Mouse (Mus musculus): ENCODE measurements around the gene Ube2j1. TPM values are rescaled to one million over a fixed set of nuclear protein-coding genes. Genes with fewer than 3 reads are reported as not detected.

Gene Ube2j1
- total RNA-seq, 2 experiments from 2014 or later, result 102 to 110 TPM

DNA sequence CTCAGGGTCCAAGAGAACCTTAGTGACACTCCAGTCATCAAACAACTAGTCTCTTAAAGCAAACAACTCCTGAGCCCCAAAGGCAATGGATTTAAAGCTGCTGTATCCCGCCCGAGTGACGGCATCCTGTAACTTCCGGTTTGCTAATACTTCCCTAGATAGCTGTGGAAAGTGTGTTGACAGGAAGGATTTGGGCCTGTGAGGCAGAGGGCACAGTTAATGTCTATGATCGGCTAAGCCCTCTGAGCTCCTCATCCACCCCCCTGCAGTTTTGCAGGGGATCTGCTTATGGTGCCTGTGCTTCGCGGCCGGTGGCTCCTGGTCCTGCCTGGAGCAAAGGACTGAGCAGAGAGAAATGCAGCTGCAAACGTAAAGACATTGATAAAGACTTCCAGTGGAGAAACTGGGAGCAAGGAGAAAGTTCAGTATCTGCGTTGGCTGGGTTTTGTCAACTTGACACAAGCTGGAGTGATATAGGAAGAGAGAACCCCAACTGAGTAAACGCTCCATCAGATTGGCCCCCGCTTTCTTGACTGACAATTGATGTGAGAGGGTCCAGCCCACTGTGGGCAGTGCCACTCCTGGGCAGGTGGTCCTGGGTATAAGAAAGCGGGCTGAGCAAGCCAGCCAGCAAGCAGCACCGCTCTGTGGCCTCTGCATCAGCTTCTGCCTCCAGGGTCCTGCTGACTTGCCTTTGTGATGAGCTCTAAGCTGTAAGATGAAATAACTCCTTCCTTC, 35.2 kb downstream of the Ube2j1 start:
- intact Hi-C loops (cut with DNase I), result loop anchor here (5.0 kb wide), 1 partner anchor 46 kb away; no protein-coding TSS in a partner anchor
- DNase-seq (ENCODE audit: low spot score in 2 of 2), result no peak

DNA sequence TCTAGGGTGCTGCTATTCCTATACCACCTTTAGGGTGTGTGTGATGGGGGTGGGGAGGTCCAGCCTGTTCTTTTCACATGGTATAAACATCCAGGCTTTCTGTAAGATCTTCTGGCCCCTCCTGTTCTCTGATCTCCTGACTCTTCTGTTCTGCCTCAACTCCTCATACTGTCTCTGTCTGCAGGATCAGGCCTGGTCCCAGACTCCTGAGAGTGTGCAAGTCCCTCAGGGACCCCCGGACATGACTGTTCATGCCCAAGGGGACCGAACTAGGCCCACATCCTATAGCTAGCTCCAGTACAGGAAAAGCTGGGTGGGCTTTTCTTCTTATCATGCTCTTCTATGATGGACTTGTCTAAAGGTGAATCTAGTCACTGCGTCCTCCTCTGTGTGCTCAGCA, 36.1 kb downstream of the Ube2j1 start:
- intact Hi-C loops (cut with DNase I), result loop anchor here (5.0 kb wide), 1 partner anchor 45 kb away; no protein-coding TSS in a partner anchor
- no peak for DNase-seq (ENCODE audit: low spot score in 2 of 2)

GRCm38 (mm10) chr4:33067826-33068225, 36.6 kb downstream of the Ube2j1 start:
- intact Hi-C loops (cut with DNase I), result loop anchor here (5.0 kb wide), 1 partner anchor 44 kb away; no protein-coding TSS in a partner anchor
- no peak for DNase-seq (ENCODE audit: low spot score in 2 of 2)

DNA sequence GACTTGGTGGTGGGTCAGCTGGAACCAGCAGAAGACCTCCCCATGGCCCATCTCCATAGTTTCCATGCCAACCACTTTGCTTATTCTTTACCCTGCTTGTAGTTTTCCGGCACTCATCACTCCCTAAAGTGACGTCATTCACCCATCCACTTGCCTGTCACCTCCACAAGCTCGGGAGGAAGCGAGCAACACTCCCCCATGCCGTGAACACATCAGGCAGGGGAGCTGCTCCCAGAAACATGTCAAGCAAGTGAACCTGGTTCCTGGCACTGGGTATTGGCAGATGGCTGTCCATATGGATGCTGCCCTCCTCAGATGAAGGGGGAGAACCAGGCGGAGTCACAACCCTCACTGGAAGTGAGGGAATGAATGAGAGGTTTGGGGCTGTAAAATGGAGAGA, 37.7 kb downstream of the Ube2j1 start:
- intact Hi-C loops (cut with DNase I), result loop anchor here (5.0 kb wide), 1 partner anchor 43 kb away; no protein-coding TSS in a partner anchor
- DNase-seq (ENCODE audit: low spot score in 2 of 2), result peak; percentile 19 to 57

DNA sequence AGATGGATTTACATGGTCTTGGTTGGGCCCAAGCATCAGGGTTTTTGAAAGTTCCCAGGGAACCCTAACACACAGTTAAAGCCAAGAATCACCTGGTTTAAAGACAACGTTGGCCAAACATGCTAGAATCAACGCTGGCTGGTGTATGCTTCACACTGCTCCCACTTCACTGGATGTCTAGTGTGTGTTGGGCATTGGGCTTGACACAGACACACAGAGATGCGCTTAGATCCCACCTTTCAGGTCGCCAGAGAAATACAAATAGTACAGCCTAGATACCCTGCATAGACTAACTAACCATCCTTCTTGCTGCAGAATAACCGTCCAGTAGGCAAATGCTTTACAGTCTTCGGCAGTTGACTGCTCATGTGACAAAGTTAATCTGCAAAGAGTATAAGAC, 39.1 kb downstream of the Ube2j1 start:
- intact Hi-C loops (cut with DNase I), result no loop called here
- no peak for DNase-seq (ENCODE audit: low spot score in 2 of 2)

- DNase-seq (ENCODE audit: low spot score in 2 of 2), result no peak
- intact Hi-C loops (cut with DNase I), result no loop called here
These were observed 40.1 kb downstream of the Ube2j1 start for GRCm38 (mm10) chr4:33071337-33071736.

DNA sequence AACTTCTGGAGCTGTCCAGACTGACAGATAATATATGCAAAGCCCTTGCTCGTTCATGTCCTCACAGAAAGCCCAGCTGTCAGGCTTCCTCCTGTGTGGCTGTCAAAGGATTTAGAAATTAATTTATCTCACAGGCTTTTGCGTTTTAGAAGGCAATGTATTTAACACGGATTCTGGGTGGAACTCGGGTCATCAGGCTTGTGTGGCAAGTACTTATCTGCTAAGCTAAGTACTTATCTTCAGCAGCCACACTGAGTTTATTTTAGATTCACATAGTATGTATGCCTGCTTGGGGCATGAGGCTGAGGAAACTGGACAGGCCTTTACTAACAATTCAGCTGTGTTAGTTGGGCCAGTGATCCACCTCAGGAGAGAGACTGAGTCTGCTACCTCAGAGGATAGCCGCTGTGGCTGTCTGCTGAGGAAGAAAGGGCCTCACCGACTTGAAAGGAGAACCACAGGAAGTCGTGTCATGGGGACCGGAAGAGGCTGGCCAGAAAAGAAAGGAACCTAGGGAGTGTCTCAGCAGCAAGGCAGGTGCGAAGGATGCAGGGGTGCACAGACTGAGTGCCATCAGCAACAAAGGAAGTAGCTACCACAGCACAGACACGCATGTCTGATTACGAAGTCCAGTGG, 41.4 kb downstream of the Ube2j1 start:
- DNase-seq (ENCODE audit: low spot score in 2 of 2), result no peak
- intact Hi-C loops (cut with DNase I), result no loop called here

GRCm38 (mm10) chr4:33074406-33074805, 43.2 kb downstream of the Ube2j1 start:
- intact Hi-C loops (cut with DNase I), result no loop called here
- no peak for DNase-seq (ENCODE audit: low spot score in 2 of 2)

GRCm38 (mm10) chr4:33074851-33075250, 43.6 kb downstream of the Ube2j1 start:
- intact Hi-C loops (cut with DNase I), result no loop called here
- DNase-seq (ENCODE audit: low spot score in 2 of 2), result no peak

GRCm38 (mm10) chr4:33075776-33076524, 44.7 kb downstream of the Ube2j1 start:
- intact Hi-C loops (cut with DNase I), result no loop called here
- no peak for DNase-seq (ENCODE audit: low spot score in 2 of 2)

GRCm38 (mm10) chr4:33077161-33077560, 45.9 kb downstream of the Ube2j1 start:
- intact Hi-C loops (cut with DNase I), result no loop called here
- no peak for DNase-seq (ENCODE audit: low spot score in 2 of 2)

GRCm38 (mm10) chr4:33077724-33078123, 46.5 kb downstream of the Ube2j1 start:
- DNase-seq (ENCODE audit: low spot score in 2 of 2), result no peak
- intact Hi-C loops (cut with DNase I), result no loop called here

DNA sequence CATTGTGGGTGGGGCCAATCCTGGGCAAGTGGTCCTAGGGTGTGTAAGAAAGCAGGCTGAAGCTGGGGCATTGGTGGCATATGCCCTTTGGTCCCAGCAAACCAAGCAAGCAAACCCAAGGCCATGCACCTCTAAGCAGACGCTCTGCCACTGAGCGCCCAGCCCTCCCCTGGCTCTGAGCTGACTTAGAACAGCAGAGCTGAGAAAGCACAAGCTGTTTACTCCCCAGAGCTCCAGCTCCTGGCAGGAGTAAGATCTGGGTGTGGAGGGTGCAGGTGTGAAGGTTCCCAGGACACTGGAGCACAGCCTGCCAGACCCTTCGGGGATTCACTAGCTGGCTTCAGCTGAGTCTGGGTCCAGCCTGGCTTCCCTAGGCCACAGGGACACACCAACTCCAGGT, 47.3 kb downstream of the Ube2j1 start:
- DNase-seq (ENCODE audit: low spot score in 2 of 2), result no peak
- intact Hi-C loops (cut with DNase I), result no loop called here

- intact Hi-C loops (cut with DNase I), result no loop called here
- no peak for DNase-seq (ENCODE audit: low spot score in 2 of 2)
These were observed 68.0 kb downstream of the Ube2j1 start for GRCm38 (mm10) chr4:33099118-33099694.

Other genes with a start within 250 kb of the Ube2j1 start
- gene Lyrm2, start 231.2 kb upstream of the Ube2j1 start, total RNA-seq (2021), result 10 to 100 TPM; 33.5 to 34.3 TPM
- 10 to 100 TPM; 41.9 to 56.6 TPM for gene Ankrd6, start 80.6 kb upstream of the Ube2j1 start, total RNA-seq (2021)
- 10 to 100 TPM; 83.2 to 90.1 TPM for gene Rragd, start 48.4 kb upstream of the Ube2j1 start, total RNA-seq (2021)
- under 1 TPM; 0.57 to 0.64 TPM for gene Gabrr2, start 31.6 kb downstream of the Ube2j1 start, total RNA-seq (2021)
- under 1 TPM in 1 of 2 experiments, not detected in 1; 0.27 TPM for gene Gabrr1, start 101.1 kb downstream of the Ube2j1 start, total RNA-seq (2021)
- gene Pm20d2, start 158.3 kb downstream of the Ube2j1 start, total RNA-seq (2021), result 1 to 10 TPM; 5.8 to 6.1 TPM
- 10 to 100 TPM; 23.6 to 26.8 TPM for gene Srsf12, start 177.6 kb downstream of the Ube2j1 start, total RNA-seq (2021)

Data from left cerebral cortex, postnatal 36 days (tissue).